In genomic region chr3:141862816-141863461, GRCm38 (mm10) we compare ENCODE assay signal across 8 mouse cellular contexts.
DNase-seq lines count a peak whose midpoint lies in the region; ATAC-seq and TF ChIP-seq lines count a peak whose summit lies in the region.

No protein-coding gene starts in this region.

- no peak overlapping the region for H3K4me3 ChIP-seq in intestine, postnatal 0 days (ENCODE audit: low read depth, low read length)
- H3K4me3 ChIP-seq in limb, embryonic 14.5 days (replicated peaks; ENCODE audit: low read length) = no peak overlapping the region
- H3K4me3 ChIP-seq in myocyte = no peak overlapping the region
- no peak overlapping the region for H3K4me3 ChIP-seq in testis, adult 2 months (ENCODE audit: control insufficient read depth, low read depth, low read length)

- no peak for TF ChIP-seq POLR2A in limb, embryonic 14.5 days (IDR thresholded peaks at IDR 0.05; ENCODE audit: borderline replicate concordance, extremely low read depth, insufficient read depth, insufficient read length)
- TF ChIP-seq POLR2A in myocyte (IDR thresholded peaks at IDR 0.05; ENCODE audit: insufficient read length, low read depth) = no peak
- TF ChIP-seq POLR2A in testis, adult 2 months (IDR thresholded peaks at IDR 0.05; ENCODE audit: control insufficient read depth, low read depth, low read length) = no peak

- H3K27me3 ChIP-seq in intestine, postnatal 0 days (replicated peaks; ENCODE audit: control insufficient read depth, insufficient read depth, low read length) = no peaks in the 10 kb centered on the region
- H3K27me3 ChIP-seq in limb, embryonic 14.5 days (ENCODE audit: control insufficient read depth, insufficient read depth, low read length) = no peaks in the 10 kb centered on the region
- H3K27me3 ChIP-seq in myocyte (ENCODE audit: control insufficient read depth, insufficient read depth, insufficient read length) = no peaks in the 10 kb centered on the region
- H3K27me3 ChIP-seq in testis, adult 2 months (ENCODE audit: control insufficient read depth, insufficient read depth, low read length) = no peaks in the 10 kb centered on the region

- H3K36me3 ChIP-seq in intestine, postnatal 0 days (ENCODE audit: control insufficient read depth, insufficient read depth) = no peaks in the 10 kb centered on the region
- 0 out of 2 replicates have a peak, but pooled peaks cover 5% of the 10 kb centered on the region for H3K36me3 ChIP-seq in limb, embryonic 14.5 days (ENCODE audit: control insufficient read depth, insufficient read depth, low read length)
- H3K36me3 ChIP-seq in myocyte (ENCODE audit: control insufficient read depth, insufficient read depth) = no peaks in the 10 kb centered on the region
- no peaks in the 10 kb centered on the region for H3K36me3 ChIP-seq in testis, adult 2 months (ENCODE audit: control insufficient read depth, insufficient read depth, low read length)

- H3ac ChIP-seq in myocyte (ENCODE audit: control insufficient read depth, insufficient read length) = no peak overlapping the region

- H3K9ac ChIP-seq in intestine, postnatal 0 days (ENCODE audit: low read depth, low read length) = no peak overlapping the region
- no peak overlapping the region for H3K9ac ChIP-seq in limb, embryonic 14.5 days (ENCODE audit: low read depth, low read length, severe bottlenecking)

- H3K79me2 ChIP-seq in myocyte (ENCODE audit: control insufficient read depth, insufficient read depth) = no peaks in the 10 kb centered on the region

- WGBS in intestine, postnatal 0 days = 20% methylated on average over 13 of the region's 13 CpGs
- 22% methylated on average over 13 of the region's 13 CpGs for WGBS in limb, embryonic 14.5 days

- peak; percentile 93 for TF ChIP-seq CTCF in intestine, postnatal 0 days (IDR thresholded peaks at IDR 0.05; ENCODE audit: low read depth)
- peak; percentile 41; the same call in 1 of the 2 replicates for TF ChIP-seq CTCF in testis, adult 2 months (IDR thresholded peaks at IDR 0.05; ENCODE audit: control insufficient read depth, insufficient read depth, insufficient replicate concordance, low read depth, low read length)

- no peak overlapping the region for H3K27ac ChIP-seq in intestine, postnatal 0 days (ENCODE audit: low read depth, low read length)
- no peak overlapping the region for H3K27ac ChIP-seq in limb, embryonic 14.5 days (replicated peaks; ENCODE audit: low read depth, low read length)
- H3K27ac ChIP-seq in testis, adult 2 months (ENCODE audit: control insufficient read depth, insufficient read depth, low read depth, low read length) = no peak overlapping the region

- H3K4me2 ChIP-seq in intestine, postnatal 0 days (replicated peaks; ENCODE audit: low read depth) = peak overlapping the region; percentile 41
- H3K4me2 ChIP-seq in limb, embryonic 14.5 days (replicated peaks; ENCODE audit: low read depth, low read length, severe bottlenecking) = no peak overlapping the region
- peak overlapping the region; percentile 43 for H3K4me2 ChIP-seq in myocyte (ENCODE audit: low read depth)

- DNase-seq in 3T3-L1 (ENCODE audit: low read depth, low spot score) (peak; percentile 84), NIH3T3 (ENCODE audit: low read depth) (peak; percentile 72)
- DNase-seq in cerebellum, postnatal 14 days = peak; percentile 70 to 73
- DNase-seq in frontal cortex, postnatal 25 days (ENCODE audit: low spot score in 2 of 2) = peak; percentile 20 to 63
- DNase-seq in limb, embryonic 14.5 days (ENCODE audit: low spot score) = peak; percentile 53

- no peaks in the 10 kb centered on the region for H3K4me1 ChIP-seq in intestine, postnatal 0 days (replicated peaks; ENCODE audit: control insufficient read depth, insufficient read depth, low read length)
- no peaks in the 10 kb centered on the region for H3K4me1 ChIP-seq in limb, embryonic 14.5 days (ENCODE audit: control insufficient read depth, insufficient read depth, low read length)
- no peaks in the 10 kb centered on the region for H3K4me1 ChIP-seq in testis, adult 2 months (ENCODE audit: control insufficient read depth, insufficient read depth, low read length)

- ATAC-seq in intestine, postnatal 0 days = no peak
- ATAC-seq in limb, embryonic 14.5 days (ENCODE audit: low FRiP score, low read depth) = peak; percentile 57; the same call in 1 of the 2 replicates

- H3K9me3 ChIP-seq in intestine, postnatal 0 days (ENCODE audit: control insufficient read depth) = no peaks in the 10 kb centered on the region
- no peaks in the 10 kb centered on the region for H3K9me3 ChIP-seq in limb, embryonic 14.5 days (ENCODE audit: control insufficient read depth, low read length)

TF ChIP-seq in myocyte, 11 proteins besides CTCF, POLR2A, EP300 and RAD21:
- no peak for TF ChIP-seq TCF3 (IDR thresholded peaks at IDR 0.05; ENCODE audit: insufficient read length, low read depth)
- no peak for TF ChIP-seq REST (IDR thresholded peaks at IDR 0.05; ENCODE audit: insufficient read depth, insufficient read length)
- no peak for TF ChIP-seq CEBPB (IDR thresholded peaks at IDR 0.05; ENCODE audit: insufficient read depth, poor library complexity, severe bottlenecking)
- no peak for TF ChIP-seq POLR2AphosphoS2 (IDR thresholded peaks at IDR 0.05; ENCODE audit: insufficient read length, low read depth)
- TF ChIP-seq MYOG (IDR thresholded peaks at IDR 0.05; ENCODE audit: control insufficient read depth in 1 of 3, insufficient read depth in 1 of 3, insufficient read length in 2 of 3, low read depth in 2 of 3) = no peak
- no peak for TF ChIP-seq E2F4 (IDR thresholded peaks at IDR 0.05; ENCODE audit: insufficient read depth)
- no peak for TF ChIP-seq USF1 (IDR thresholded peaks at IDR 0.05; ENCODE audit: low read depth)
- no peak for TF ChIP-seq MYOD1 (IDR thresholded peaks at IDR 0.05; ENCODE audit: control insufficient read depth in 1 of 3, insufficient read length in 2 of 3, low read depth in 2 of 3)
- no peak for TF ChIP-seq MAX (IDR thresholded peaks at IDR 0.05; ENCODE audit: low read depth)
